Comparison of ENCODE assay signal across 8 mouse cellular contexts in genomic region chr5:70843096-70843734, GRCm38 (mm10). TPM values are rescaled to one million over a fixed set of nuclear protein-coding genes. Genes with fewer than 3 reads are reported as not detected.
A peak's percentile ranks its signal among the peaks of the same experiment; 100 is the strongest.
DNase-seq lines count a peak whose midpoint lies in the region; ATAC-seq and TF ChIP-seq lines count a peak whose summit lies in the region.

No protein-coding gene starts in this region.

- peak overlapping the region; percentile 40 for H3K4me3 ChIP-seq in cerebellum, adult 2 months (replicated peaks; ENCODE audit: insufficient read depth, low read depth, low read length)
- H3K4me3 ChIP-seq in forebrain, embryonic 12.5 days (replicated peaks), result peak overlapping the region; percentile 43
- peak overlapping the region; percentile 47 for H3K4me3 ChIP-seq in midbrain, embryonic 15.5 days

- TF ChIP-seq POLR2A in cerebellum, adult 2 months (IDR thresholded peaks at IDR 0.05; ENCODE audit: borderline replicate concordance, insufficient read depth, low read length), result no peak

- H3K36me3 ChIP-seq in forebrain, embryonic 12.5 days (replicated peaks), result no peaks in the 10 kb centered on the region
- H3K36me3 ChIP-seq in midbrain, embryonic 15.5 days (replicated peaks), result no peaks in the 10 kb centered on the region

- no peak overlapping the region for H3K27ac ChIP-seq in cerebellum, adult 2 months (ENCODE audit: insufficient read depth, low read length)
- H3K27ac ChIP-seq in forebrain, embryonic 12.5 days, result peak overlapping the region; percentile 56
- H3K27ac ChIP-seq in midbrain, embryonic 15.5 days, result peak overlapping the region; percentile 90

- H3K9ac ChIP-seq in forebrain, embryonic 12.5 days, result no peak overlapping the region; the same call in 1 of the 2 replicates
- H3K9ac ChIP-seq in midbrain, embryonic 15.5 days, result peak overlapping the region; percentile 40

- TF ChIP-seq CTCF in cerebellum, adult 2 months (IDR thresholded peaks at IDR 0.05; ENCODE audit: borderline replicate concordance, insufficient read depth, low read depth, low read length), result no peak

- H3K4me1 ChIP-seq in cerebellum, adult 2 months (ENCODE audit: control insufficient read depth, insufficient read depth, low read length), result no peaks in the 10 kb centered on the region
- H3K4me1 ChIP-seq in forebrain, embryonic 12.5 days, result peaks cover 7% of the 10 kb centered on the region
- H3K4me1 ChIP-seq in midbrain, embryonic 15.5 days, result no peaks in the 10 kb centered on the region

- 12% methylated on average over 11 of the region's 11 CpGs for WGBS in cerebellum, adult 2 months
- WGBS in forebrain, embryonic 12.5 days, result 5% methylated on average over 11 of the region's 11 CpGs
- WGBS in midbrain, embryonic 15.5 days, result 3% methylated on average over 11 of the region's 11 CpGs

- no peaks in the 10 kb centered on the region for H3K9me3 ChIP-seq in forebrain, embryonic 12.5 days
- H3K9me3 ChIP-seq in midbrain, embryonic 15.5 days, result no peaks in the 10 kb centered on the region

- peak; percentile 94 for ATAC-seq in forebrain, embryonic 12.5 days (ENCODE audit: low FRiP score)
- peak; percentile 96 for ATAC-seq in midbrain, embryonic 15.5 days (replicated peaks)
- ATAC-seq in activated CD4-positive, CD25-positive, alpha-beta regulatory T cell, adult 4 months, result no peak

- peak; percentile 3 to 9 for DNase-seq in cerebellum, adult 2 months
- no peak for DNase-seq in cerebellum, adult 9-10 months
- DNase-seq in R1 (ENCODE audit: low read depth, low spot score), result peak; percentile 93
- DNase-seq in layer of hippocampus, adult 8-10 months (ENCODE audit: low spot score in 2 of 2), result peak; percentile 59 to 60
- DNase-seq in thymus, postnatal 25 days, result no peak

- H3K4me2 ChIP-seq in forebrain, embryonic 12.5 days, result peak overlapping the region; percentile 75
- peak overlapping the region; percentile 64 for H3K4me2 ChIP-seq in midbrain, embryonic 15.5 days

- no peaks in the 10 kb centered on the region for H3K27me3 ChIP-seq in cerebellum, adult 2 months (ENCODE audit: control insufficient read depth, insufficient read depth, low read length)
- H3K27me3 ChIP-seq in forebrain, embryonic 12.5 days, result no peaks in the 10 kb centered on the region
- no peaks in the 10 kb centered on the region for H3K27me3 ChIP-seq in midbrain, embryonic 15.5 days (replicated peaks)

RNA-seq across cellular contexts. Expression of gene Gabrg1, which starts 0.8 kb away (rescaled TPM):
- polyA plus RNA-seq in cerebellum, adult 2 months (2012; rRNA removed), result 7.2 and 7.4 TPM in 2 replicates
- 1.6 and 2.1 TPM in 2 replicates for polyA plus RNA-seq in forebrain, embryonic 12.5 days (2016; fragmentation: Nextera tagmentation; extraction: Ambion mirVana)
- 10 to 100 TPM; 13.5 to 16.4 (median 15.2) TPM for total RNA-seq in layer of hippocampus, adult 8-10 months (2022)
- polyA plus RNA-seq in midbrain, embryonic 15.5 days (2015; fragmentation: Nextera tagmentation; extraction: Ambion mirVana), result 14.5 and 17.4 TPM in 2 replicates
- polyA plus RNA-seq in activated CD4-positive, CD25-positive, alpha-beta regulatory T cell, adult 4 months (2017; shearing (Covaris generic)), result not detected

Comparison
In these comparisons a context has a peak if more than half of its experiments do, and no peak if none do; other contexts are left out.
1. DNase-seq: peak in cerebellum, adult 2 months (2 of 2), R1 (single experiment) and layer of hippocampus, adult 8-10 months (2 of 2); none in cerebellum, adult 9-10 months (single experiment) and thymus, postnatal 25 days (single experiment).
2. Peak in every context shown above with its lines, with median percentiles within 50 percentile points of each other: H3K4me3 ChIP-seq.